Mouse (Mus musculus) neural tube, embryonic 12.5 days (tissue): ENCODE measurements around the gene Tmod2. TPM values are rescaled to one million over a fixed set of nuclear protein-coding genes. Genes with fewer than 3 reads are reported as not detected.
A peak's percentile ranks its signal among the peaks of the same experiment; 100 is the strongest.

ENCODE experiments used
- ATAC-seq: fragments of 200-750 bp; cut with Nextera tagmentation; 2 replicates; pipeline ENCODE4 v1.8.0; 2017; ENCODE audit warnings: low read depth, mild to moderate bottlenecking, moderate TSS enrichment, moderate library complexity; ENCODE audit not compliant: low FRiP score
- H3K27ac ChIP-seq: fragments of 300-500 bp; sonication (generic); 2 replicates; pipeline ENCODE4 v1.5.1; 2016
- H3K27me3 ChIP-seq: fragments of 300-500 bp; sonication (generic); replicated peaks from 2 replicates; pipeline ENCODE4 v1.6.1; 2016; ENCODE audit warnings: mild to moderate bottlenecking
- H3K36me3 ChIP-seq: fragments of 300-500 bp; sonication (generic); 2 replicates; pipeline ENCODE4 v1.6.1; 2016; ENCODE audit warnings: mild to moderate bottlenecking
- H3K4me1 ChIP-seq: fragments of 300-500 bp; sonication (generic); 2 replicates; pipeline ENCODE4 v1.6.1; 2016
- H3K4me2 ChIP-seq: fragments of 300-500 bp; sonication (generic); replicated peaks from 2 replicates; pipeline ENCODE4 v1.6.1; 2016; ENCODE audit warnings: mild to moderate bottlenecking
- H3K4me3 ChIP-seq: fragments of 300-500 bp; sonication (generic); 2 replicates; pipeline ENCODE4 v1.5.1; 2016
- H3K9ac ChIP-seq: fragments of 300-500 bp; sonication (generic); 2 replicates; pipeline ENCODE4 v1.6.1; 2016; ENCODE audit warnings: mild to moderate bottlenecking
- H3K9me3 ChIP-seq: fragments of 300-500 bp; sonication (generic); 2 replicates; pipeline ENCODE4 v1.6.1; 2016; ENCODE audit warnings: mild to moderate bottlenecking
- WGBS: fragments of 180-500 bp; shearing (Covaris S2); methylation state at CpG from one replicate; pipeline ENCODE4 v1.1.7; 2016; 5-methylcytosine and 5-hydroxymethylcytosine counted together
- polyA plus RNA-seq: library from polyadenylated mRNA; unstranded; fragments of >200 nt; fragmentation: Nextera tagmentation; extraction: Ambion mirVana; gene quantifications from 2 replicates; pipeline ENCODE4 v1.2.1, GENCODE M21; 2016

The Tmod2 gene
- polyA plus RNA-seq, 1 experiment from 2014 or later = 114 TPM

DNA sequence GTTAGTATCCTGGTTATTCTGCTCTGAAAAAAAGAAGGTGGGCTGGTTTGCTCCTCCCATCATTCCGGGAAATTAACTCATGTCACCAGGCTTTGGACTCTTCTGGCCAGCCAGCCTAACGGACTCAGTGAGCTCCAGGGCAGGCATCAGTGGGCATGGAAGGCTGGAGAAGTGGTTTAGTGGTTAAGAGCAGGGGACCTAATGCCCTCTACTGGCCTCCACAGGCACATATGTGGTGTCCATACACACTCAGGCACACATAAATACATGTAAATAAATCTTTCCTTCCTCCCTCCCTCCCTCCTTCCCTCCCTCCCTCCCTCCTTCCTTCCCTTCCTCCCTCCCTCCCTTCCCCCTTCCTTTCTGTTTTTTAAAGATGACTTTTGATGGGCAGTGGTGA lies 47.9 kb downstream of the Tmod2 start:
- H3K27ac ChIP-seq = no peak overlapping the region
- WGBS = 34% methylated on average over 2 of the region's 2 CpGs

GRCm38 (mm10) chr9:75561040-75561669 lies 50.0 kb downstream of the Tmod2 start:
- ATAC-seq = no peak
- H3K4me3 ChIP-seq = no peak overlapping the region
- H3K4me2 ChIP-seq = no peak overlapping the region
- H3K27ac ChIP-seq = no peak overlapping the region
- no peak overlapping the region for H3K9ac ChIP-seq
- no peaks in the 10 kb centered on the region for H3K9me3 ChIP-seq
- no peaks in the 10 kb centered on the region for H3K36me3 ChIP-seq
- H3K4me1 ChIP-seq = peaks cover 11% of the 10 kb centered on the region
- H3K27me3 ChIP-seq = no peaks in the 10 kb centered on the region
- WGBS = 85% methylated on average over 13 of the region's 13 CpGs

More for the DNA sequence above, 47.9 kb downstream of the Tmod2 start:
- no peak for ATAC-seq
- no peaks in the 10 kb centered on the region for H3K9me3 ChIP-seq
- no peaks in the 10 kb centered on the region for H3K27me3 ChIP-seq
- H3K4me3 ChIP-seq = no peak overlapping the region
- H3K4me2 ChIP-seq = no peak overlapping the region
- peaks cover 4% of the 10 kb centered on the region for H3K4me1 ChIP-seq
- H3K36me3 ChIP-seq = no peaks in the 10 kb centered on the region
- no peak overlapping the region for H3K9ac ChIP-seq

DNA sequence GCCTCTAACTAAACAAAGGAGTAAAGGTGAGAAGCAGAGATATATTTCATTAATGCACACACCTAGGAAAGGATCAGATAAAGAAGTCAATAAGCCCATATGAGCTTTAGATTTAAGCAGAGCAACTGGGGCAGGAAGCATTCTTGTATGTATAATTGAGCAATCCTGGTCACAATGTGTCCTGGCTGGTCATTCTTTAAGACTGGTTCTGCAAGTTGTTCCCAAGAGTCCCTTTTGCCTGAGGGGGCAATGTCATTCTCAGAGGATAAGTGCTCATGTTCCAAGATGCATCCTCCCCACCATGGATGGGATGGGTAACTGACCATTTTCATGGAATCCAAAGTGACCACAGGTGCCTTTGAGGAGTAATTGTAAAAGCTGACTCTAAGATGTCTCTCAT lies 50.8 kb downstream of the Tmod2 start:
- Histone ChIP-seq H3K27ac (no peak overlapping the region), H3K9me3 (no peaks in the 10 kb centered on the region), H3K36me3 (no peaks in the 10 kb centered on the region), H3K4me1 (peaks cover 11% of the 10 kb centered on the region), H3K4me3 (no peak overlapping the region), H3K27me3 (no peaks in the 10 kb centered on the region), H3K9ac (no peak overlapping the region), H3K4me2 (no peak overlapping the region)
- no peak for ATAC-seq

DNA sequence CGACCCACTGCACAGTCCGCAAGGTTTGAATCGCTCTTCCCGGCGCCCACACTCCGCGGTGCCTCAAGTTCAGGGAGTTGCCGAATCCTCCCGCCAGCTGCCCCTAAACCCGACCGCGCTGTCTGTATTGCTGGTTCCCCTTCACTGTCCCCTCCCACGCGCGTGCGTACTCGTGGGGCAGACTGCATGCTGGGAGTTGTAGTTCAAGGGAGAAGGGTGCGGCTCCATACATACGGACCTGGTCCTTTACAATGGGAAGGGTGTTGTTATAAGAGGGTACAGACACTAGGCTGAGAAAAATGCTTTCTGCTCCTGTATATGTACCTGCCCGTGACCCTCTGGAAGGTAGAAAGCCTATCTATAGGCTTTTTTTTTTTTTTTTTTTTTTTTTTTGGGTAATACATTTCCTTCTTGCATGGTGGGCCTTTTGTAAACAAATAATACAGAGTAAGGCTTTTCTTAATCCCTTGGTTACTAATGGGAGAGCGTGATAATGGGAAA lies 51.6 kb downstream of the Tmod2 start, which contains the start of gene Tmod3:
Tmod3 (minus strand) TSS at position 146 of the 501 bp plus-strand sequence.
- peak within 1 kb of the TSS; percentile 83 for H3K9ac ChIP-seq
- H3K9me3 ChIP-seq = no peaks in the 10 kb centered on the region
- H3K4me2 ChIP-seq = peak within 1 kb of the TSS; percentile 85
- peak within 1 kb of the TSS; percentile 60 for H3K27ac ChIP-seq
- peak; percentile 98 for ATAC-seq
- no peaks in the 10 kb centered on the region for H3K36me3 ChIP-seq
- peak within 1 kb of the TSS; percentile 83 for H3K4me3 ChIP-seq
- peaks cover 11% of the 10 kb centered on the region for H3K4me1 ChIP-seq
- no peaks in the 10 kb centered on the region for H3K27me3 ChIP-seq
- WGBS = 3% methylated on average over 21 of the region's 21 CpGs

GRCm38 (mm10) chr9:75558812-75559511 lies 52.2 kb downstream of the Tmod2 start:
- Histone ChIP-seq H3K9me3 (no peaks in the 10 kb centered on the region), H3K27ac (peak overlapping the region; percentile 60), H3K27me3 (no peaks in the 10 kb centered on the region), H3K4me3 (peak overlapping the region; percentile 83), H3K9ac (peak overlapping the region; percentile 83), H3K4me2 (peak overlapping the region; percentile 85), H3K36me3 (no peaks in the 10 kb centered on the region), H3K4me1 (peaks cover 11% of the 10 kb centered on the region)
- WGBS = under 1% methylated on average over 47 of the region's 47 CpGs
- ATAC-seq = peak; percentile 92

DNA sequence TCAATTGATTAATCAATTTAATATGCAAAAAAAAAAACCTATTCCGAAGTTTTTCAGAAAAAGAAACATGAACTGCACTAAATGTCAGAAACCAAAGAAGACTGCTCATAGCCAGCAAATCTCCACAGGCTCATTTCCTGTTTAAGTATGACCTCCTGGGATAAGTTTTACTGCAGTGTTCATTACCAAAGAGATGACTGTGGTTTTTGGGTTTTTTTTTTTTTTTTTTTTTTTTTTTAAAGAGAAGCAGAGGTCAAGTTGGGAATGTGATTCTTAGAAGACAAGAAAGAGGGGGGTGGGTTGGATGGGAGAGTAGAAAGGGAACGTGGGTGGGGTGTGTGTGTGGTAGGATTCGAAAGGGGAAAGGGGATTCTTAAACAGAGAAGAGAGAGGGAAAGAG lies 52.8 kb downstream of the Tmod2 start:
- no peaks in the 10 kb centered on the region for H3K36me3 ChIP-seq
- no peak overlapping the region for H3K27ac ChIP-seq
- peaks cover 11% of the 10 kb centered on the region for H3K4me1 ChIP-seq
- no peaks in the 10 kb centered on the region for H3K27me3 ChIP-seq
- 31% methylated on average over 3 of the region's 3 CpGs for whole genome bisulfite sequencing
- no peak for ATAC-seq
- H3K4me3 ChIP-seq = peak overlapping the region; percentile 83
- peak overlapping the region; percentile 83 for H3K9ac ChIP-seq
- peak overlapping the region; percentile 85 for H3K4me2 ChIP-seq
- H3K9me3 ChIP-seq = no peaks in the 10 kb centered on the region

GRCm38 (mm10) chr9:75553719-75554118 lies 57.4 kb downstream of the Tmod2 start:
- 0 out of 2 replicates have a peak, but pooled peaks cover 4% of the 10 kb centered on the region for H3K9me3 ChIP-seq
- 75% methylated on average over 4 of the region's 4 CpGs for whole genome bisulfite sequencing
- H3K9ac ChIP-seq = no peak overlapping the region
- no peaks in the 10 kb centered on the region for H3K27me3 ChIP-seq
- H3K27ac ChIP-seq = no peak overlapping the region
- no peaks in the 10 kb centered on the region for H3K36me3 ChIP-seq
- H3K4me2 ChIP-seq = no peak overlapping the region
- peaks cover 9% of the 10 kb centered on the region for H3K4me1 ChIP-seq
- no peak for ATAC-seq
- H3K4me3 ChIP-seq = no peak overlapping the region

- ATAC-seq = no peak
- H3K27ac ChIP-seq = no peak overlapping the region
- no peak overlapping the region for H3K9ac ChIP-seq
- 0 out of 2 replicates have a peak, but pooled peaks cover 4% of the 10 kb centered on the region for H3K9me3 ChIP-seq
- H3K27me3 ChIP-seq = no peaks in the 10 kb centered on the region
- H3K4me1 ChIP-seq = no peaks in the 10 kb centered on the region
- no peak overlapping the region for H3K4me2 ChIP-seq
- no peak overlapping the region for H3K4me3 ChIP-seq
- 53% methylated on average over 5 of the region's 5 CpGs for WGBS
- no peaks in the 10 kb centered on the region for H3K36me3 ChIP-seq
Measured at GRCm38 (mm10) chr9:75551342-75551741, 59.8 kb downstream of the Tmod2 start.

GRCm38 (mm10) chr9:75549010-75549409 lies 62.1 kb downstream of the Tmod2 start:
- no peak overlapping the region for H3K9ac ChIP-seq
- no peak for ATAC-seq
- H3K4me3 ChIP-seq = no peak overlapping the region
- H3K36me3 ChIP-seq = no peaks in the 10 kb centered on the region
- 0 out of 2 replicates have a peak, but pooled peaks cover 4% of the 10 kb centered on the region for H3K9me3 ChIP-seq
- H3K27me3 ChIP-seq = no peaks in the 10 kb centered on the region
- H3K4me1 ChIP-seq = no peaks in the 10 kb centered on the region
- H3K27ac ChIP-seq = no peak overlapping the region
- 77% methylated on average over 8 of the region's 8 CpGs for WGBS
- no peak overlapping the region for H3K4me2 ChIP-seq

- ATAC-seq = no peak
- Histone ChIP-seq H3K9me3 (0 out of 2 replicates have a peak, but pooled peaks cover 4% of the 10 kb centered on the region), H3K4me1 (no peaks in the 10 kb centered on the region), H3K4me2 (no peak overlapping the region), H3K27ac (no peak overlapping the region), H3K27me3 (no peaks in the 10 kb centered on the region), H3K36me3 (no peaks in the 10 kb centered on the region), H3K4me3 (no peak overlapping the region), H3K9ac (no peak overlapping the region)
- WGBS = 85% methylated on average over 12 of the region's 12 CpGs
Measured at GRCm38 (mm10) chr9:75546885-75547553, 64.1 kb downstream of the Tmod2 start.

GRCm38 (mm10) chr9:75545514-75545913 lies 65.6 kb downstream of the Tmod2 start:
- H3K9me3 ChIP-seq = 0 out of 2 replicates have a peak, but pooled peaks cover under 1% of the 10 kb centered on the region
- no peak overlapping the region for H3K9ac ChIP-seq
- ATAC-seq = no peak
- H3K27me3 ChIP-seq = no peaks in the 10 kb centered on the region
- no peak overlapping the region for H3K27ac ChIP-seq
- H3K4me1 ChIP-seq = peaks cover 6% of the 10 kb centered on the region; the same call in 1 of the 2 replicates
- H3K4me3 ChIP-seq = no peak overlapping the region
- H3K4me2 ChIP-seq = no peak overlapping the region
- H3K36me3 ChIP-seq = no peaks in the 10 kb centered on the region
- 89% methylated on average over 8 of the region's 8 CpGs for WGBS

GRCm38 (mm10) chr9:75541497-75541896 lies 69.6 kb downstream of the Tmod2 start:
- Histone ChIP-seq H3K36me3 (no peaks in the 10 kb centered on the region), H3K9ac (no peak overlapping the region), H3K4me2 (no peak overlapping the region), H3K4me1 (peaks cover 6% of the 10 kb centered on the region; the same call in 1 of the 2 replicates), H3K9me3 (no peaks in the 10 kb centered on the region), H3K27me3 (no peaks in the 10 kb centered on the region), H3K27ac (no peak overlapping the region), H3K4me3 (no peak overlapping the region)
- 43% methylated on average over 5 of the region's 5 CpGs for WGBS
- no peak for ATAC-seq
